Mouse (Mus musculus) kidney, postnatal 36 days (tissue): ENCODE data around the gene Htt.

Experiments
- DNase-seq, 2 experiments: peaks; one replicate each; pipeline ENCODE4 v3.0.0; 2021 to 2022; ENCODE audit warnings: mixed read lengths in 2 of 2

Htt gene

DNA sequence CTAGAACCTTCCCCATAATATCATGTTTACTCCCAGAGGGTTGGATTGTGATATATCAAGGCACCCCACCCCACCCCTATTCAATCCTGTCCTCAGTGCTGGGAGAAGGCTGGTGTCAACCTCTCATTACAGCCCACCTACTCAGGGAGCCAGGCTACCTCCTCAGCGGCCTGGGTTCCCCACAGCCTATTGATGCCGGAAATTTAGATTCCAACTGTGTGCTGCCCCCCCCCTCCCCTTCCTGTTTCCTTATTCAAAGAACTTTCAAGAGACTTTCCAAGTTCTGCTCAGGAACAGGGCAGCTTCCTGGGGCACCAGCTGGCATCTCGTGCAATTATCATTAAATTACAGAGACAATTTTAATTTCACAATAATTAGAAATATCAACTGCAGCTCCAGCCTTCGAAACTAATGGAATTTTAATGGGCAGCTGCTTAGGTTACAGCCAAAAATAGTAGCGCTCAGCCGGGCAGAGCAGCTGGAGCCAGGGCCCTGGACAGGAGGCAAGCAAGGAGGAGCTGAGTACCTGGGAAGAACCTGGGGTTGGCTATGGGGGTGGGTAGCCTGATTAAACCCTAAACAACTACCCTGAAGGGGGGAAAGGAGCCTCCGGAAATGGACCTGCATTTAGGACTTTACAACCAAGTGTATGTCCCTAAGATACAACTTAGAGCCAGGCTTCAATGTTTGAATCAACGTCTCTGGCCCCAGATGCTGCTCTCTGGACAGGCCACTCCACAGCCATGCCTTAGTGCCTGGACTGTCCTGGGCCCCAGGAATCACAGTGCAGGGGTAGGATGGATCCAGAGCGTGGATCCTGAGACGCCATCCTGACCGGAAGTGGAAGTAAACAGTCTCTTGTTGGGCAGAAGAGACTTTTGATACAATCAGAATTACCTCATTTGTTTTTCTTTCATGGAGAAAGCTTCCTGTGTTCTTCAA is 170.2 kb downstream of the Htt start:
- no peak for DNase-seq

DNA sequence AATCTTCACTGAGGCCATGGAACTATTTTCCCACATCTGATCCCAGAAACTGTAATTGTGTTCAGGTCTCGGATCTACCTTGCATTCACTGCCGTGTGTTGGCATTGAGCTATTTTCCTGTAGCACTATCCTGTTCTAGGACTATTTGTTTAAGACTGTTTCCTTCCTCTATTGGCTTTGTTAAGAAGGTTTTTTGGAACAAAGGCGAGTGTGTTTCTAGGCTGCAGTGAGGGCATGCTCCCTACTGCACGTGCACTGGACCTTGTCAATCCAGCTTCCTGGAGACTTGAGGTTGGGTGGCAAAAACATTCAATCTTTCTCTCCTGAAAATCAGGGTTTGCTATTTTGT is 170.9 kb downstream of the Htt start:
- no peak for DNase-seq

- peak in 1 of 2 experiments; percentile 26 for DNase-seq
Measured at GRCm38 (mm10) chr5:34933461-34933860, 171.9 kb downstream of the Htt start.

DNA sequence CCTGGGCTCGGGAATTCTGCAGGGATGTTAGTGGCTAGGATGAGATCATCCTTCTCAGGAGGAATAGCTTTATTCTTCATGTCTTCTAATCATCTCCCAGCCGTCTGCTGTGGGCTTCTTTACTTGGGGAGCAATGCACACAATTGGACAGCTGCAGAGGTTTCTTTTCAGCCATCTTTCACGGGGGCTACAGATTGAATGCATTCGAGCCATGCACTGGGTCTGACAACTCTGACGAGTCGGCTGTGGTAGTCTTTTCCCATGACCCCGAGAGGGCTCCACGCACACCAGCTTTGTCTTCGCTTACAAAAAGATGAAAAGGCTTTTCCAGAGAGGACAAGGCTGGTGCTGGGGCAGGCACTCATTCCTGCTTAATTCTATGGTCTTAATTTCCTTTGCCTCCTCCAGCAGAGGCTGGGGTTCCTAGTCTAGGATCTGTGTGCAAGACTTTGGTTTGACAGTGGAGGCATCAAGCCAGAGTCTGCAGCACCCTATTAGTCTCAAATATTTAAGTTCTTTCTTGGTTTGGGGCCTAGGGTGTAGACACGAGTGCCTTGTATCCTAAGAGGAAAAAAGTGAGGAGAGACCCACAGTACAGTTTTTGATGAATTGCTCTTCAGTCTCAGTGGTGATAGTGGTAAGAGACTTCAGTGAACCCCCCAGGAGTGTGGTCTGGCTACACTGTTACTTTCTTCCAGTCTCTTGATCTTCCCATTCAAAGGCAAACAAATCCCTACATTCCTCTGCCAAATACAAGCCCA is 180.3 kb downstream of the Htt start:
- no peak for DNase-seq

DNA sequence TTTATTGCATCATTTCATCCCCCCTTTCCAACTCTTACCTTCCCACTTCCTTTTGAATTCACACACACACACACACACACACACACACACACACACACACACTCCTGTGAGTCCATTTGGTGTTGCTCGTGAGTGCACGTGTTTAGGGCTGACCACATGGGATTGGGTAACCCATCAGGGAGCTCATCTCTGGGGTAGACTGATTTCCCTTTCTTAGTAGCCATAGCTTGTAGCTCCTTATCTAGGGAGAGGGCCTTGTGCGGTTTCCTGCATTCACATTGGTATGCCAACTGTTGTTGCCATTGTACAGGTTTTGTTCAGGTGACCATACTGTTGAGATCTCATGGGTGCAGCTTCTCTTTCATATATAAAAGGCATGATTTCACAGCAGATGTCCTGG is 181.9 kb downstream of the Htt start:
- no peak for DNase-seq

DNA sequence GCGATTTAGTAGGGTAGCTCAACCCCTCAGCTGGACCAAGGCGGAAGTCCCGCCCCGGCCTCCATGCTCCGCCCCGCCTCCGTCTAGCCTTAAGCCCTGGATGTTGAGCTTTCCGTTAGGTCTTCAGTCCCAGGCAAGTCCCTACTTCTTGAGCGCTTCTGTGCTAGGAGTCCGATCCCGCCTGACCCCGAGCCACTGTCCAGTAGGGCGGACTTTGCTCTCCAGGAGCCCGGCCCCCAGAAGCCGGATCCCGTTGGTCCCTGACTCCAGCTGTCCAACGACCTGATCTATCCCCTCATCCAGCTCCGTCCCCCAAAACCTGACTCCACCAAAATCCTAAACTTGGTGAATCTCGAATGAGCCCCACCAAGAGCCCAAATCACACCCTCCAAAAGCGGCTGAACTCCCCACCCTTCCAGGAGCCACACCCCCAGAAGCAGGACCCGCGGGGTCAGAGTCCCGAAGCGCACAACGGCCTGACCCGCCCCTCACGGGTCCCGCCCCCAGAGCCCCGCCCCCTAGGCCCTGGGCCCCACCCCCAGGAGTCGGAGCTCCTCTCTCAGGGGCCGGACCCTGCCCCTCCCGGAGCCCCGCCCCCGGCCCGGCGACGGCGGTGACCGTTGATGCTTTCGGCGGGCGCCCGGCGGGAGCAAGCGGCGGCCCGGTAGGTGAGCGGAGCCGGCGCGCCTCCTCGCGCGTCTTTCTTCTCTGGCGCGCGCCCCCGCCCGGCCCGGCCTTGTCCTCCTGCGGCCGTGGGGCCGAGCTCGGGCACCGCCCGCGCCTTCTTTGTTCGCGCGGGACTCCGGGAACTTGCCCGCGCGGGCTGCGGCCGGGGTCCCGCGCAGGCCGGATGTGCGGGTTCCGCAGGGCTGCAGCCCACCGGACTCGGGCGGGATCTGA is 187.6 kb downstream of the Htt start, which contains the start of gene Rgs12:
Rgs12 (plus strand) TSS at position 585 of the 900 bp plus-strand sequence.
- DNase-seq = peak; percentile 90 to 95

GRCm38 (mm10) chr5:34949769-34950211 is 188.2 kb downstream of the Htt start:
- no peak for DNase-seq

DNA sequence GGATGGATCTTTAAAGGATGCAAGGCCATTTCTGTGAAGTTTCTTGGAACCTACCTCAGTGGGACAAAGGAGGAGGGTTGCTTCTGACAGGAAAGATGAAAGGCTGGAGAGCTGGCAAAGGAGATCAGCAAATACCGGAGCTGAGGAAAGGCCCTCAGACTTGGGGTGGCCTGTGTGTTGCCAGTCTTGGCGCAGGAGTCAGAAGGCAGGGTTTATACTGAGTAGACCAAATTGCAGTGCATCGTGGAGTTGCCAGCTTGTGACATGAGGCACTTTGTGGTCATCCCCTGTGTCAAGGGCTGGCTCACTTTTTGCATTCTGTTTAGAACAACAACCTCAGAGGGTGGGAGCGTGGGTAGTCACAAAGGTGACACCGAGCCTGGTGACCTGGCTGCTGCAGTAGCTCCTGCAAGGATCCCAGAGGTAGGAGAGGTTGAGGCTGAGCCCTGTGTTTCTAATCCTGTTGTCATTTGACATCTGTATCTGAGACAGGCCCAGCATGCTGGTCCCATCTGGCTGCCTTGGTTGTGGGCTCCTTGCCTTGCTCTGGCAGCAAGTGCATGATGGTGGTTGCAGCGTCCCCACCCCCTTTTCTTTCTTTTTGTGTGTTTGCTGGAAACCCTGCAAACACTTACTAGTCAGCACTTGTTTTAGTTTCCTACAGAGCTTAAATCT is 189.1 kb downstream of the Htt start:
- no peak for DNase-seq

- DNase-seq = peak; percentile 35 to 68
Measured at GRCm38 (mm10) chr5:34951161-34951834, 189.8 kb downstream of the Htt start.

GRCm38 (mm10) chr5:34954508-34954907 is 193.0 kb downstream of the Htt start:
- no peak for DNase-seq

GRCm38 (mm10) chr5:34955630-34956029 is 194.1 kb downstream of the Htt start:
- DNase-seq = peak; percentile 35 to 56

DNA sequence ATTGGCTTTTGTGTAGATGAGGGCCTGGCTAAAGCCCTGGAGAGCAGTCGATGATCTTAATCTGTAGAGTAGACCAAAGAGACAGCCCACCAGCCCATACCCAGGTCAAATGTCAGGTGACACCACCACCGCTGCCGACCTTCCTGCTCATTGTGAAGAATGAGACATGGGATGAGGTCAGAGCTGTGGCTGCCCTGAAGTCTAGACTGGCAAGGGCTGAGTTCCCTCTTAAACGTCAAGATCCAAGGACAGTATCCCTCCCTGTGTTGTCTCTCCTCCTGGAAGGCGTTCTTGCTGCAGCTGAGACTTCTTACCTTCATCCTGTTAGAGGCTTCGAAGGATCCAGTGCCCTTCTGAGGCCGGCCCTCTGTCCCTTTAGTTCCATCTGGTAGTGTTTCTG is 194.6 kb downstream of the Htt start:
- no peak for DNase-seq

GRCm38 (mm10) chr5:34957015-34957414 is 195.5 kb downstream of the Htt start:
- peak in 1 of 2 experiments; percentile 30 for DNase-seq

- no peak for DNase-seq
Measured at GRCm38 (mm10) chr5:34960021-34960420, 198.5 kb downstream of the Htt start.
